In genomic region chr2:18056786-18057255, GRCm38 (mm10) we compare ENCODE assay signal across 8 mouse cellular contexts. TPM values are rescaled to one million over a fixed set of nuclear protein-coding genes. Genes with fewer than 3 reads are reported as not detected.
DNase-seq lines count a peak whose midpoint lies in the region; ATAC-seq and TF ChIP-seq lines count a peak whose summit lies in the region.

No protein-coding gene starts in this region.

- intact Hi-C loops in left cerebral cortex, adult 2 months (cut with DNase I): loop anchor here (1.0 to 10.0 kb wide), 2 partner anchors 7 to 938 kb away; partner anchors contain the start of genes 4930426L09Rik and Pip4k2a

- H3K4me1 ChIP-seq in hindbrain, embryonic 15.5 days (replicated peaks): peaks cover 26% of the 10 kb centered on the region
- H3K4me1 ChIP-seq in megakaryocyte, embryonic 14.5 days: peaks cover 16% of the 10 kb centered on the region; the same call in 1 of the 2 replicates

- no peak; the same call in 1 of the 2 replicates for TF ChIP-seq CTCF in left cerebral cortex, adult 2 months (IDR thresholded peaks at IDR 0.05)

- H3K4me2 ChIP-seq in hindbrain, embryonic 15.5 days: peak overlapping the region; percentile 80

- peak; percentile 97 for DNase-seq in R1 (ENCODE audit: low read depth, low spot score)
- peak; percentile 74 to 85 for DNase-seq in cerebellum, postnatal 4 days (ENCODE audit: low spot score in 2 of 2)
- DNase-seq in frontal cortex, postnatal 36 days (ENCODE audit: low spot score in 2 of 2): peak; percentile 83 to 84
- DNase-seq in left cerebral cortex, adult 2 months (ENCODE audit: extremely low spot score in 1 of 2, low spot score in 2 of 2): peak; percentile 76 to 88
- DNase-seq in right cerebral cortex, adult 2 months (ENCODE audit: low spot score in 2 of 2): peak; percentile 75 to 77
- peak; percentile 93 to 96 for DNase-seq in urinary bladder, postnatal 36 days (ENCODE audit: low spot score in 2 of 2)

- H3K9ac ChIP-seq in hindbrain, embryonic 15.5 days: peak overlapping the region; percentile 64

- H3K9me3 ChIP-seq in hindbrain, embryonic 15.5 days: no peaks in the 10 kb centered on the region
- no peaks in the 10 kb centered on the region for H3K9me3 ChIP-seq in megakaryocyte, embryonic 14.5 days

- no peaks in the 10 kb centered on the region for H3K27me3 ChIP-seq in hindbrain, embryonic 15.5 days
- H3K27me3 ChIP-seq in megakaryocyte, embryonic 14.5 days (replicated peaks): no peaks in the 10 kb centered on the region

- H3K36me3 ChIP-seq in hindbrain, embryonic 15.5 days: no peaks in the 10 kb centered on the region
- H3K36me3 ChIP-seq in megakaryocyte, embryonic 14.5 days (replicated peaks; ENCODE audit: low read length): no peaks in the 10 kb centered on the region

- peak overlapping the region; percentile 94 for H3K27ac ChIP-seq in hindbrain, embryonic 15.5 days (replicated peaks)
- H3K27ac ChIP-seq in left cerebral cortex, adult 2 months: peak overlapping the region; percentile 96

- under 1% methylated on average over 42 of the region's 50 CpGs for WGBS in hindbrain, embryonic 15.5 days

- ATAC-seq in hindbrain, embryonic 15.5 days (ENCODE audit: low FRiP score, low read depth): peak; percentile 96

- H3K4me3 ChIP-seq in hindbrain, embryonic 15.5 days: peak overlapping the region; percentile 59
- H3K4me3 ChIP-seq in left cerebral cortex, adult 2 months: peak overlapping the region; percentile 66
- peak overlapping the region; percentile 98 for H3K4me3 ChIP-seq in megakaryocyte, embryonic 14.5 days (replicated peaks)

RNA-seq across cellular contexts. Expression of gene Mllt10, which starts 1.8 kb away (rescaled TPM):
- polyA plus RNA-seq in hindbrain, embryonic 15.5 days (2015; fragmentation: Nextera tagmentation; extraction: Ambion mirVana): 45.6 and 50.0 TPM in 2 replicates
- 10 to 100 TPM; 51.6 to 52.1 TPM for total RNA-seq in left cerebral cortex, adult 2 months (2021)
- polyA plus RNA-seq in megakaryocyte, embryonic 14.5 days (2012; ENCODE audit: insufficient read depth, low replicate concordance): 5.1 and 28.3 TPM in 2 replicates

RNA-seq across cellular contexts. Expression of gene Skida1, which starts 8.0 kb away (rescaled TPM):
- polyA plus RNA-seq in hindbrain, embryonic 15.5 days (2015; fragmentation: Nextera tagmentation; extraction: Ambion mirVana): 6.5 and 7.1 TPM in 2 replicates
- total RNA-seq in left cerebral cortex, adult 2 months (2021): 1 to 10 TPM; 7.4 to 8.0 TPM
- 0.04 and 1.8 TPM in 2 replicates for polyA plus RNA-seq in megakaryocyte, embryonic 14.5 days (2012; ENCODE audit: insufficient read depth, low replicate concordance)

RNA-seq across cellular contexts. Expression of gene A930004D18Rik, which starts 19.3 kb away (rescaled TPM):
- polyA plus RNA-seq in hindbrain, embryonic 15.5 days (2015; fragmentation: Nextera tagmentation; extraction: Ambion mirVana): 10.8 and 11.1 TPM in 2 replicates
- total RNA-seq in left cerebral cortex, adult 2 months (2021): 1 to 10 TPM; 2.7 to 5.0 TPM
- 0.12 and 1.7 TPM in 2 replicates for polyA plus RNA-seq in megakaryocyte, embryonic 14.5 days (2012; ENCODE audit: insufficient read depth, low replicate concordance)

Comparison
In these comparisons a context has a peak if more than half of its experiments do, and no peak if none do; other contexts are left out.
1. Peak in every context shown above with its lines: DNase-seq, ATAC-seq, H3K4me3 ChIP-seq and H3K27ac ChIP-seq.